Mouse (Mus musculus): ENCODE results near the gene Ndrg2. TPM values are rescaled to one million over a fixed set of nuclear protein-coding genes. Genes with fewer than 3 reads are reported as not detected.

The Ndrg2 gene
- polyA plus RNA-seq (2017; shearing (Covaris generic)) = 13.1 TPM

DNA sequence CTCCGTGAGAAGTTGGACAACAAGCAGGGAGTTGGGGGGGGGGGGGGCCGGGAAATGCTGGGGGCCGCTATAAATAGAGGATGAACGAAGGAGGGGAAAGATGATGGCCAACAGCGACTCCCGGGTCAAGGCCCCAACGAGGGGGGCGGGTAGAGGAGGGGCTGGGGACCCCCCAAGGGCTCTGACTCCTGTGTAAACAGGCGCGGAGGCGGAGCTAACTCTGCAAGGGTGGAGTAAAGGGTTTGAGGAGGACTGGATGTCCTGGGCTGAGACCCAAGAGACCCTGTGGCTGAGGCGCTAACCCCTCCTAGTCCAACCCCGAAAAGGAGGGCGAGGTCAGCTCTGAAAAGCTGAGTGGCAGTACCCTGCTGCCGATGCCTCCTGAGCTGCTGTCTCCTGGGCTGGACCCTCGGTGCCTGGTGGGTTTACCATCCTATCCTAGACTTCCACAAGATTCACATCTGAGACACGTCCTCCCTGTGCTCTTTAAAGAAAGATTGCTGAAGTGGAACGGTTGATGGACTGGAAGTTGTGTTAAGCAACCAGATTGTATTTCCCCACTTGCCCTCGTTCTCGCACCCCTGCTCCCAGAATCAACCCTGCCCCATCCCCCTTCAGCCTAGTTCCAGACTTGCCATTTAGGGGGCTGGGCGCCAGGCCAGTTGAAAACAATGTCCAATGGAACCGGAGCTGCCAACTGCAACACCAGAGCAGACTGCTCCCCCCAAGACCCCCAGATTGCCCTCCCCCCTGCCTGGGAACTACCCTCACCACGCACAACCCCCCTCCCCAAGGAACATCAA is at the start of gene Ndrg2:
Ndrg2 (minus strand) TSS at position 199 of the 803 bp plus-strand sequence.

DNA sequence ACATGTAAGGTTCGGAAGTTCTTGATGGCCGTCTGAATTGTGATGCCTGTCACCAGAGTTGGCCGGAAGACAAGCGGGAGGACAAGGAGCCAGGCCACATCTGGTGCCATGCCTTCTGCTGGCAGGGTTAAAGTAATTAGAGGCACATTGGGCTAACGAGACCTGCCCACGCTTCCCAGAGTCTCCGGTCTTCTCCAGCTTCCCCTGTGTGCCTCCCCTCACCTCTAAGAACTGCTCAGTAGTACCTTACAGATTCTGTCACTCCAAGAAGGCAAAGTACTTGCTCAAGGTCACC is 8.6 kb upstream of the Ndrg2 start, which contains the start of gene Rnase13:
Rnase13 (minus strand) TSS at position 203 of the 295 bp plus-strand sequence.

DNA sequence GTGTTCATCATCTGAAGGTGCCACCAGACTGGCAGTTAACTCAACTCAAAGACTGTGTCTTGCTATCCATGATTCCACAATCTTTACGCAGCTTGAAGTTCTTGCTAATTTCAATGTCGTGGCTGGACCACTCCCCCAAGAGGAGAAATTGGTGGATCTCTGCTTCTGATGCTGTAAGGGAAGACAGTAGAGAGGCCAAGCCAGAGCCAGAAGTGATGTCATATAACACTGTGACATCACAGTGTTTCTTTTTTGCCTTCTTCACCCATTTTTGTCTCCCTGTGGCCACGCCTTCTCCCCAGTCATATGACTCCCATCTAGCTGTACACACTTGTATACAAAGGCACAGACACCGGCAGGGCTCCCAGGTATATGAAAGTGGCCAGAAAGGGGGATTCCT is 4.2 kb upstream of the Ndrg2 start, which contains the start of gene Tppp2:
Tppp2 (plus strand) TSS at position 301 of the 400 bp plus-strand sequence.

DNA sequence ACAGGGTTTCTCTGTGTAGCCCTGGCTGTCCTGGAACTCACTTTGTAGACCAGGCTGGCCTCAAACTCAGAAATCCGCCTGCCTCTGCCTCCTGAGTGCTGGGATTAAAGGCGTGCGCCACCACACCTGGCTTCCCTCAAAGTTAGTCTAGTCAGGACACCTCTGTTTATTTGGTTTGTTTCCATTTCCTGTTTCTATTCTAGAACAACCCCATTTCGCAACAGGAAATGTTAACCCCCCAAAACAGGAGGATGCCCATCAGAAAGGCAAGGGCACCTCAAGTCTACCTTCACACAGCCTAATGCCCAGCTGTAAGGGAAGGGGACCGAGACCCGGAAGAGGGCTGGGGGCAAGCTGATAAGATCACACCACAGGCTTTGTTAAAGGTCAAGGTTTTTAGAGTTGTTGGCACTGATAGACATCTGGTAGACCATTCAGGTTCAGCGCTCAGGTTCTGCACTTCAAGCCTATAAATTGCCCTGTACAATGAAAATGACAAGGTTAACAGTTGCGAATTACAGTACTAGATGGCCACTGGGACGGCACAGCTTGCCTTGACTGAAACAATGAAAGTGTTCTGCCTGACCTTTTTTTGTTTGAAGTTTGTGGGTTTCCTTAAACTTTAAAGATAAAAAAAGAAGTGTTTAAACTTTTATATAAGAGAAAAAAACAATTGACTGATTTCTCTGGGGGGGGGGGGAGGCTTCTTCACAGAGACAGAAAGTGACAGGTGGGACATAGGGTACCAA is 21.6 kb downstream of the Ndrg2 start, which contains the start of gene Slc39a2:
Slc39a2 (plus strand) TSS at position 699 of the 749 bp plus-strand sequence.

DNA sequence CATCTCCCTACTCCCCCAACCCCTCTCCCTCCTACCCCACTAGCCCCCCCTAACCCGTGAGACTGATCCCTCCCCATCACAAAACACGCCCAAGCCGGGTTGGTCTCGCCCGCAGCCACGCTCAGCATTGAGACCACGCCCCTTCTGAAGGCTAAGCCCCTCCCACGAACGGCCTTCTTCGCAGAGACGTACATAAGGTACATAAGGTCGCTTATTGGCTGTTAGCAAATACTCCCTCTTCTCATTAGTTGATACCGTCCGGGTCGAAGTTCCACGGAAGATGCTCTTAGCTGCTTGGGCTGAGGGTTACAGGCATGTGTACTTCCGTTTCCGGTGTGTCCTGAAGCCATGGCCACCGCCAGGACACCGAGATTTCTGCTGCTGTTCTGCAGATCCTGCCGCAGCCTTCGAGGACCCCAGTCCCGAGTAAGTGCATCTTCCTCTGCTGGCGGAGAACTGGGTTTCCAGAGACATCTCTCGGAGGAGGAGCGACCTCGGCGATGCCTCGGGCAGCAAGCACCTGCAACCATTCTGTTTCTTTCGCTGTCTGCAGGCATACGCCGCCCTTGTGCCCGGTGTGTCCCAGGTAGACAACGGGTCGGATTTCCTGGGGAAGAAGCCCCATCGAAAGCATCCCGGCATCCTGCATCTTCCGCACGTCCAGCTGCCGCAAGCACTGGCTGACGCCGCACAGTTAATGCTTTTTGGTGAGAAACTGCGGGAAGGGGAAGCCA is 29.2 kb downstream of the Ndrg2 start, which contains the start of gene Mettl17:
Mettl17 (plus strand) TSS at position 245 of the 734 bp plus-strand sequence.

Other genes starting within 250 kb of the Ndrg2 start
- gene Gm17079, start 218.7 kb downstream of the Ndrg2 start, polyA plus RNA-seq (2017; shearing (Covaris generic)) = not detected
- gene Gm5800, start 197.0 kb downstream of the Ndrg2 start, polyA plus RNA-seq (2017; shearing (Covaris generic)) = not detected
- gene Ang4, start 140.6 kb downstream of the Ndrg2 start, polyA plus RNA-seq (2017; shearing (Covaris generic)) = not detected
- gene AY358078, start 114.1 kb downstream of the Ndrg2 start, polyA plus RNA-seq (2017; shearing (Covaris generic)) = not detected
- not detected for gene Ear6, start 60.5 kb downstream of the Ndrg2 start, polyA plus RNA-seq (2017; shearing (Covaris generic))
- gene Mettl17, start 29.3 kb downstream of the Ndrg2 start, polyA plus RNA-seq (2017; shearing (Covaris generic)) = 36.2 TPM
- gene Slc39a2, start 21.3 kb downstream of the Ndrg2 start, polyA plus RNA-seq (2017; shearing (Covaris generic)) = 0.15 TPM
- gene Tppp2, start 4.3 kb upstream of the Ndrg2 start, polyA plus RNA-seq (2017; shearing (Covaris generic)) = not detected
- not detected for gene Rnase13, start 8.6 kb upstream of the Ndrg2 start, polyA plus RNA-seq (2017; shearing (Covaris generic))
- 1.4 TPM for gene Arhgef40, start 70.6 kb upstream of the Ndrg2 start, polyA plus RNA-seq (2017; shearing (Covaris generic))
- 0.81 TPM for gene Tmem253, start 101.5 kb upstream of the Ndrg2 start, polyA plus RNA-seq (2017; shearing (Covaris generic))
- gene Zfp219, start 106.6 kb upstream of the Ndrg2 start, polyA plus RNA-seq (2017; shearing (Covaris generic)) = 16.5 TPM
- not detected for gene Olfr221, start 128.3 kb upstream of the Ndrg2 start, polyA plus RNA-seq (2017; shearing (Covaris generic))
- gene Hnrnpc, start 189.9 kb upstream of the Ndrg2 start, polyA plus RNA-seq (2017; shearing (Covaris generic)) = 473 TPM
- gene Rpgrip1, start 196.5 kb upstream of the Ndrg2 start, polyA plus RNA-seq (2017; shearing (Covaris generic)) = 2.1 TPM

All from effector memory CD4-positive, alpha-beta T cell, adult 5 months (primary cell).